Mouse (Mus musculus): ENCODE data around the gene Rnf8.

Gene Rnf8

DNA sequence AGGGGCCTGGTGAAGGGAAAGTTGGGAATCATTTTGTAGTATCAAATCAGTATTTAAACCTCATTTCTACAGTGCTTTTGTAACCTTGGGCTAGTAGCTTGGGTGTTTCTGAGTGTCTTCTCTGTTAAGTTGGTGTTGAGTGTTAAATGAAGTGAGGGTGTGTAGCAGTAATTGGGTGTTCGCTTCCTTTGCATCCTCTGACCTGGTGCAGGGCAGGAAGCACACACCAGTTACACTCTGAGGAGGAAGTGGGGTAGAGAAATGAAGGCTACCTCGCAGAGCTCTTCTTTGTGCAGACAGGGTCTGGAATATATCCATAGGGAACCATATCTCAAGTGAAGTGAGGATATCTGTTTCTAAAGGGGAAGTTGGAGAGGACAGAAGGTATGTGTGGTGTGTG lies 66.3 kb downstream of the Rnf8 start:
- DNase-seq (ENCODE audit: low spot score), result no peak

DNA sequence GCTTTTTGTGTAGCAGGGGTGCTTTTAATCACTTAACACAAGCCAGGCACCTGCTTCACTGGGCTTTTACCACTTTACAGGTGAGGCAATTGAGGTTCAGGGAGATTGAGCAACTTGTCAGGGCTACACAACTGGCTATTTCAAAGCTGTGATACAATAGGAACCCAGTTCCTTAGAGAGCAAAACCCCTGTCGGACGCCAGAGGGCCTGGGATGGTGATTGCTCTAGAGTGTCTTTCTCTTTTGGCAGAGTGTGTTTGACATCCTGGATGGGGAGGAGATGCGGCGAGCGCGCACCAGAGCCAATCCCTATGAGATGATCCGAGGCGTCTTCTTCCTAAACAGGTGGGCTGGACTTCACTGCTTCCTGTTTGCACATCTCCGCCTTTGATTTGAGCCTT lies 67.1 kb downstream of the Rnf8 start:
- DNase-seq (ENCODE audit: low spot score), result no peak

DNA sequence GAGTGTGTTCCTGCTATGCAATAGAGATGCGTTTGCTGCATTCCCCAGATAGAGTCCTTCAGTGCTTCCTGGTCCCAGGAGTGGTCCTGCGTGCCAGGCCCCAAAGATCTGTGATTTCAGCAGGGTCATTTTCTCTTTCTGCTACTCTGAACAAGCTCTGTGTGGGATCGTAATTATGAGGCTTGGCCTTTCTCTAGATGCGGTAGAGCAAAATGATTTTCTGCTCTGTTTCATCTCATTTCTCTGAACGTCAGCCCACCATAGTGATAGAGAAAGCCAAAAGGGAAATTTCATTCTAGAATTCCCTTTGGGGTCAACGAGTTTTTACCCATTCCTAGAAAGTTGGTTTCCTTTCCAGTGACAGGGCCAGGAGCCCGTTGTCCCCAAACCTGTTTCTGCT lies 67.7 kb downstream of the Rnf8 start:
- DNase-seq (ENCODE audit: low spot score), result no peak

DNA sequence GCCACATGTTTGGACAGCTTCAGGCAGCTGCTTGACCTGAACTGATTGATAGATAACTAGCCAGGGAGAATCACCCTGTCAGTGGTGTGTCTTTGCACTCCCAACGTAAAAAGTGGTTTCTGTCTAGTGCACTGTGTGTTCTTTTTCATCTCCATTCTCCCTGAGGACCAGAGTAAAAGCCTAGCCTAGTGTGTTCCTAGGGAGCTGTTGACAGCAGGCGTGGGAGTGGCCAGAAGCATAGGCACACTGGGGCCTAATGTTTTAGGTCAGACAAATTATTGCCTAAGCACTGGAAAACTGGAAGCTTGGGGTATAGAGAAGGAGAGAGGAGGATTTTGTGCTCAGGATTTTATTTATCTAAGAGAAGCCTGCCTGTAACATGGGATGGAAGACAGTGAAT lies 68.5 kb downstream of the Rnf8 start:
- DNase-seq (ENCODE audit: low spot score), result no peak

DNA sequence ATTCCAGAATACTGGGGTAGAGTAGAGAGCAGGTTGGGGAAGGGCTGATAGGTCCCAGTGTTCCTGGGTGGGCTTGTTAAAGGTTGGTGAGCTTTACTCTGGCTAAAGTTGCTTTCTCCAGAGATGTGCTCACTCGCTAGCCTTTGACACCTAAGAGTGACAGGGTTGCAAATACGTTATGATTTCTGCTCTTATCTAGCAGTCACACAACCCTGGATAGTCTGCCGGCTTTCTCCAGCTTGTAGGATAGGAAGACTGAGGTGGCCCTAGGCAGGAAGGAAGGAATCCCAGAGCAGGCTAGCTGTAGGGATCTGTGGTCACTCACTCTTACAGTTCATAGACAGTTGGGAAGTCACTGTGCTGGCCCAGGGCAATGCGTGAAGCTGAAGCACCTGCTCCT lies 69.7 kb downstream of the Rnf8 start:
- DNase-seq (ENCODE audit: low spot score), result no peak

DNA sequence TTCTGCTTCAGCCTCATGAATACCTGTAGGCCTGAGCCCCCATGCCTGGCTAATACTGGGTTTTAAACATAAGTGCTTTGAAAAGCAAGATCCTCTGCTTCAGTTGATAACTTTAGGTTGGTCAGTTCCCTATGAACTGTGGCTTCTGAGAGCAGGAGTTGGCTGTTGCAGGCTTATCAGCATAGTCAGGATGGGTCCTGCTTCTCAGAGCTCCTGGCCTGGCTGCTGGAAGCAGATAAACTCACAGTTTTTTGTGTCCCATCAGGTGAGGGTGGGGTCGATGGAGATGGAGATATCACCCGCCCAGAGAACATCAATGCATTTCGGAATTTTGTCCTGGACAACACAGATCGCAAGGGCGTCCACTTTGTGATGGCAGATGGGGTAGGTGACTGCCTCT lies 72.2 kb downstream of the Rnf8 start:
- DNase-seq (ENCODE audit: low spot score), result no peak

DNA sequence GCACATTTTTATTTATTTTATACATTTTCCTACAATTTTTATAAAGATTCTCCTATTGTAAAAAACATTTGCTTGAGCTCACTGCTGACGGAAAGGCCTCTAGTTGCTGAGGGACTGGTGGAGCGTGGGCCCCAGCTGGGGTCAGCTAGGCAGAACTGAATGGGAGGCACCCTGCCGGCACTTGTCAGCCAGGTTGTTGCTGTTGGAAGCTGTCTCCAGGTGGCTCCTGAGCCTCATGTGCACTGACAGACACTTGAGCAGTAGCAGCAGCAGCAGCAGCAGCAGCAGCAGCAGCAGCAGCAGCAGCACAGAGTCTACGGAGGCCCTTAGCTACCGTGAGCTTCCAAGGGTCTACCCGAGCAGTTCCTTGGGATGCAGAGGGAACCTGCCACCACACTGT lies 72.8 kb downstream of the Rnf8 start:
- DNase-seq (ENCODE audit: low spot score), result no peak

DNA sequence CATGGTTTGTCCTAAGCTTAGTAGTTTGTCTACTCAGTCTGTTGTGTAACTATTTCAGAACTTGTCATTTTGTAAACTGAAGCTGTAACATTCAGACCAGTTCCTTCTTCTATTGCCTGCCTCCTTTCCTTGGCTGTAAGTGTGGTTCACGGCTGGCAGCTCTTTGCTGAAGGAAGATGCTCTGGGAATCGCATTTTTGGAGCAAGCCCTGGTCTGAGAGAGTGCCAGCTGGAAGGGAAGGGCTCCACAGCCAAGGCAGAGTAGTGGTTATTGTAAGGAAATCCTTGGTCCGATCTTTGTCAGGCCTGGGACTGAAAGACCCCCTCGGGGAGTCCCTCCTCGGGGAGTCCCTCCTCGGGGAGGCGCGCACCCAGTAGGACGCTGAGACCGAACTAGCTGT lies 74.0 kb downstream of the Rnf8 start:
- no peak for DNase-seq (ENCODE audit: low spot score)

DNA sequence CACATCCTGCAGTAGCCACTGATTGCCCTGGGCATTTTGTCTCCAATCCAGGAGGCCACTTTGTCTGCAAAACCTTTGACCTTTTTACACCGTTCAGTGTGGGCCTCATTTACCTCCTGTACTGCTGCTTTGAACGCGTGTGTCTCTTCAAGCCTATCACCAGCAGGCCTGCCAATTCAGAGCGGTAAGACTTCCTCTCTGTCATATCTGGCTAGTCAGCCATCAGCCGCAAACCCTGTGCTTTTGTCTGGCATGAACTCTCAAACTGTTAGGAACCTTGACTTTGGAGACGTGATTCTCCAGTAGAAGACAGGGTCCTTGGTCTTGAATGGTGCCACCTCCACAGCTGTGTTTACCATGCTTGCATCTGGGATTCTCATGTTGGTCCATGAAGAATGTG lies 75.7 kb downstream of the Rnf8 start:
- DNase-seq (ENCODE audit: low spot score), result no peak

DNA sequence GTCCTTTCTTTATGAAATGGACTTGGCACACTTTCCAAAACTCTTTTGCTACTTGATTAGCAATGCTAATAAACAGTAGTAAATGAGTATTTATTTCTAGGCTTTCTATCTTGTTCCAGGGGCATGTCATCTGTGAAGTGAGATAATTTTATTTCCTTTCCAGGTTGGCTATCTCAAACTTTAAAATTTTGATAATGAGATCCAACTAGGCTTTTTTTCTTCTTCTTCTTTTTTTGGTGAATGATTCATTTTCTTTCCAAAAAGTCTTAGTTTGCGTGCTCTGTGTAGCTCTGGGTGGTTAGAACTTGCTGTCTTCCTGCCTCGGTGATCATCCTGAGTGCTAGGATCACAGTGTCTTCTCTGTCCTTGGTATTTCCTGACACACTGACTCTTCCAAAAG lies 78.2 kb downstream of the Rnf8 start:
- no peak for DNase-seq (ENCODE audit: low spot score)

DNA sequence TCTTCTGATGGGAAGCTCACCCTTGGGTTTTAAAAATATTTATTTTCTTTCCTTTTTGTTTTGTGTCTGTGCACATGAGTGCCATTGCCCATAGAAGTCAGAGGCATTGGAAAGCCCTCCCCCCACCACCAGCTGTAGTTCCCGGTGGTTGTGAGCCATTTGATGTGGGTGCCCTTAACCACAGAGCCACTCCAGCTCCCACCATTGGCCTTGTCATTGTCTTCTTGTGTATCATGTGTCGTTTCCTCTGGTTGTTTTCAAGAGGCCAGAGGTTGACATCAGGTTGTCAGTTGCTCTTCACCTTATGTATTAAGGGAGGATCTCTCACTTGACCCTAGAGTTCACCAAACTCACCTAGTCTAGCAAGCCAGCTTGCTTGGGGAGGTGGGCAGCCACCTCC lies 79.0 kb downstream of the Rnf8 start:
- DNase-seq (ENCODE audit: low spot score), result peak; percentile 62

DNA sequence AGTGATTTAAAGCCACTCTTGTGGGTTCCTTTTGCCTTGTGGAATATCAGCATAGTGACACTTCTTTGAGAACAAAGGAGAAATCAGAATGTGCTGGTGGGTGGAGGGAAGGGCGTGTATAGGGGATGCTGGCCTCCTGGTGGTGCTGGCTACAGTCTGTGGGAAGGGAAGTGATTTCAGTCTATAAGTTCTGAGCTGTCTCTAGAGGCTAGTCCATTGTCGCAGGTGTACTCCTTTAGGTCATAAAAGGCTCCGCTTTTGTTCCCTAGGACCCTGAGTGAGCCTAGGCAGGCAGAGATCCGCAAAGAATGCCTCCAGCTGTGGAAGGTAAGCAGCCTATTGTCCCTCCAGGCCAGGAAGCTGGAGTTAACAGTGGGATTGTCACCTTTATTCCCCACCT lies 79.9 kb downstream of the Rnf8 start:
- no peak for DNase-seq (ENCODE audit: low spot score)

All from T-cell, adult 2 months (primary cell).